Mouse (Mus musculus) left cerebral cortex, postnatal 14 days (tissue): ENCODE measurements around the gene Peg12. TPM values are rescaled to one million over a fixed set of nuclear protein-coding genes. Genes with fewer than 3 reads are reported as not detected.

ENCODE experiments used
- total RNA-seq, 2 experiments: library from RNA; stranded (reverse); gene quantifications; 2 replicates each; pipeline ENCODE4 v1.2.3; 2021

The Peg12 gene
- total RNA-seq, 2 experiments from 2014 or later = 0.53 to 0.64 TPM

Other genes with a start within 250 kb of the Peg12 start
- gene Ndn, start 117.9 kb downstream of the Peg12 start, total RNA-seq = 100 to 1,000 TPM; 137 to 166 TPM
- 1 to 10 TPM; 1.7 to 3.1 TPM for gene Magel2, start 87.5 kb downstream of the Peg12 start, total RNA-seq
- 10 to 100 TPM; 13.8 to 15.2 TPM for gene Mkrn3, start 44.4 kb downstream of the Peg12 start, total RNA-seq